Comparison of ENCODE assay signal across 31 mouse cellular contexts in genomic region chr9:6994865-6995264, GRCm38 (mm10).
"Had no signal": no experiment of that assay in that cellular context is flagged by ENCODE, and none has a peak within 500 bp of the region (broad histone marks: within the 10 kb centered on the region; RNA-seq: fewer than 3 reads in every experiment).

No protein-coding gene starts in this region.

- H3K4me3 ChIP-seq: limb, embryonic 10.5 days; limb, embryonic 12.5 days; limb, embryonic 13.5 days; limb, embryonic 15.5 days; liver, embryonic 12.5 days; liver, embryonic 13.5 days; liver, embryonic 15.5 days; lung, embryonic 15.5 days; megakaryocyte, embryonic 14.5 days; midbrain, embryonic 12.5 days; midbrain, embryonic 13.5 days; myocyte; neural tube, embryonic 12.5 days; neural tube, embryonic 13.5 days had no signal

- H3K27me3 ChIP-seq: limb, embryonic 12.5 days; limb, embryonic 13.5 days; limb, embryonic 15.5 days; liver, embryonic 12.5 days; liver, embryonic 13.5 days; liver, embryonic 15.5 days; lung, embryonic 15.5 days; megakaryocyte, embryonic 14.5 days; midbrain, embryonic 12.5 days; midbrain, embryonic 13.5 days; neural tube, embryonic 12.5 days; neural tube, embryonic 13.5 days had no signal

- H3K27ac ChIP-seq: limb, embryonic 10.5 days; limb, embryonic 12.5 days; limb, embryonic 13.5 days; limb, embryonic 15.5 days; liver, embryonic 12.5 days; liver, embryonic 13.5 days; liver, embryonic 14.5 days; liver, embryonic 15.5 days; lung, embryonic 15.5 days; macrophage; midbrain, embryonic 12.5 days; midbrain, embryonic 13.5 days; neural tube, embryonic 12.5 days; neural tube, embryonic 13.5 days had no signal

- H3K36me3 ChIP-seq: liver, embryonic 13.5 days; liver, embryonic 15.5 days; lung, embryonic 15.5 days had no signal

- H3K9me3 ChIP-seq: limb, embryonic 10.5 days; limb, embryonic 12.5 days; limb, embryonic 13.5 days; limb, embryonic 15.5 days; liver, embryonic 12.5 days; liver, embryonic 13.5 days; liver, embryonic 15.5 days; lung, embryonic 15.5 days; megakaryocyte, embryonic 14.5 days; midbrain, embryonic 12.5 days; midbrain, embryonic 13.5 days; neural tube, embryonic 12.5 days; neural tube, embryonic 13.5 days had no signal

- H3K9ac ChIP-seq: limb, embryonic 12.5 days; limb, embryonic 13.5 days; limb, embryonic 15.5 days; liver, embryonic 12.5 days; liver, embryonic 13.5 days; liver, embryonic 14.5 days; liver, embryonic 15.5 days; liver, postnatal 0 days; lung, embryonic 14.5 days; lung, embryonic 15.5 days; midbrain, embryonic 12.5 days; midbrain, embryonic 13.5 days; neural tube, embryonic 12.5 days; neural tube, embryonic 13.5 days had no signal

- DNase-seq: left cerebral cortex, postnatal 4 days; liver; liver, embryonic 13.5 days; liver, postnatal 0 days; lung, adult 18-20 months; lung, adult 2 months; lung, embryonic 14.5 days; lung, postnatal 10 days; lung, postnatal 14 days; lung, postnatal 36 days; lung, postnatal 4 days; midbrain, embryonic 14.5 days had no signal

- H3K4me1 ChIP-seq: limb, embryonic 10.5 days; limb, embryonic 12.5 days; limb, embryonic 13.5 days; limb, embryonic 15.5 days; liver, embryonic 12.5 days; liver, embryonic 13.5 days; liver, embryonic 15.5 days; lung, embryonic 15.5 days; midbrain, embryonic 12.5 days; midbrain, embryonic 13.5 days; neural tube, embryonic 12.5 days; neural tube, embryonic 13.5 days had no signal

- H3K4me2 ChIP-seq: limb, embryonic 12.5 days; limb, embryonic 13.5 days; limb, embryonic 15.5 days; liver, embryonic 11.5 days; liver, embryonic 12.5 days; liver, embryonic 13.5 days; liver, embryonic 15.5 days; lung, embryonic 14.5 days; lung, embryonic 15.5 days; midbrain, embryonic 11.5 days; midbrain, embryonic 12.5 days; midbrain, embryonic 13.5 days; neural tube, embryonic 12.5 days; neural tube, embryonic 13.5 days had no signal

- ATAC-seq: liver, embryonic 12.5 days; liver, postnatal 0 days; lung, postnatal 0 days; midbrain, embryonic 16.5 days had no signal
